ENCODE assay signal across 8 mouse cellular contexts in the genomic region with DNA sequence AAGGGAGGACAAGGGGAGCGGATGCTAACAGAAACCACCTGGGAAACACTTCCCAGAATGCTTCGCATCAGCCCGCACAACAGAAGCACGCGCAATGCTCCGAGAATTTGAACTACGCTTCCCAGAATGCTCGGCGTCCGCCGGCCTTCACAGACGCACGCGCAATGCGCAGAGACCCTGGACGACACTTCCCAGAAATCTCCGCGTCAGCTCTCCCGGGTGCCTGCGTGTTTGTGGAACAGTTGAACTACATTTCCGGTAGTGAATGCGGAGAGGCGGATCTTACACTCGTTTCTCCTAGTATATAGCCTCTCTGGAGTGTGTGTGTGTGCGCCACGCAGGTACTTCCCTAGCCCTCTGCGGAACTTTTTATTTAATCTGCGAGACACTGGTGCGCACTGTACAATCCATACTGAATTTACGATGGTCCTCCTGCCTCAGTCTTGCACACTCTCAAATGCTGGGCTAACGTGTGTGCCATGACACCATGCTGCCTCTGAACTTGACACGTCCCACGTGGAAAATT. TPM values are rescaled to one million over a fixed set of nuclear protein-coding genes. Genes with fewer than 3 reads are reported as not detected.
DNase-seq lines count a peak whose midpoint lies in the region; ATAC-seq lines count a peak whose summit lies in the region.

A gene (minus strand): TSS at position 100 of the 526 bp plus-strand sequence.

- H3K4me2 ChIP-seq in heart, embryonic 13.5 days: peak within 1 kb of the TSS; percentile 93
- peak within 1 kb of the TSS; percentile 92 for H3K4me2 ChIP-seq in liver, embryonic 12.5 days
- H3K4me2 ChIP-seq in stomach, embryonic 15.5 days: peak within 1 kb of the TSS; percentile 86

- H3K27ac ChIP-seq in brown adipose tissue, adult 24 weeks (replicated peaks; ENCODE audit: low read depth, low read length): peak within 1 kb of the TSS; percentile 83
- peak within 1 kb of the TSS; percentile 79 for H3K27ac ChIP-seq in heart, embryonic 13.5 days (replicated peaks)
- H3K27ac ChIP-seq in liver, embryonic 12.5 days: peak within 1 kb of the TSS; percentile 76
- H3K27ac ChIP-seq in stomach, embryonic 15.5 days: peak within 1 kb of the TSS; percentile 85

- H3K9ac ChIP-seq in heart, embryonic 13.5 days: peak within 1 kb of the TSS; percentile 90
- H3K9ac ChIP-seq in liver, embryonic 12.5 days: peak within 1 kb of the TSS; percentile 75
- H3K9ac ChIP-seq in stomach, embryonic 15.5 days: peak within 1 kb of the TSS; percentile 71

- 1% methylated on average over 33 of the region's 33 CpGs for WGBS in heart, embryonic 13.5 days
- WGBS in liver, embryonic 12.5 days (ENCODE audit: insufficient replicate concordance): 1% methylated on average over 33 of the region's 33 CpGs
- under 1% methylated on average over 33 of the region's 33 CpGs for WGBS in stomach, embryonic 15.5 days

- ATAC-seq in heart, embryonic 13.5 days (ENCODE audit: extremely low read depth, insufficient number of reproducible peaks, low FRiP score, low TSS enrichment): peak; percentile 84
- peak; percentile 92 for ATAC-seq in liver, embryonic 12.5 days
- ATAC-seq in stomach, embryonic 15.5 days (ENCODE audit: insufficient read depth, low FRiP score, low read depth): peak; percentile 97

- peaks cover 22% of the 10 kb centered on the region for H3K27me3 ChIP-seq in heart, embryonic 13.5 days (replicated peaks)
- 0 out of 2 replicates have a peak, but pooled peaks cover 3% of the 10 kb centered on the region for H3K27me3 ChIP-seq in liver, embryonic 12.5 days (replicated peaks)
- no peaks in the 10 kb centered on the region for H3K27me3 ChIP-seq in stomach, embryonic 15.5 days (replicated peaks)

- peaks cover 8% of the 10 kb centered on the region for H3K36me3 ChIP-seq in heart, embryonic 13.5 days
- peaks cover 15% of the 10 kb centered on the region for H3K36me3 ChIP-seq in liver, embryonic 12.5 days
- peaks cover 1% of the 10 kb centered on the region; the same call in 1 of the 2 replicates for H3K36me3 ChIP-seq in stomach, embryonic 15.5 days

- H3K4me3 ChIP-seq in brown adipose tissue, adult 24 weeks (ENCODE audit: insufficient read depth, low read depth, low read length): peak within 1 kb of the TSS; percentile 75
- peak within 1 kb of the TSS; percentile 73 for H3K4me3 ChIP-seq in heart, embryonic 13.5 days
- H3K4me3 ChIP-seq in liver, embryonic 12.5 days: peak within 1 kb of the TSS; percentile 71
- peak within 1 kb of the TSS; percentile 66 for H3K4me3 ChIP-seq in stomach, embryonic 15.5 days (replicated peaks)

- H3K9me3 ChIP-seq in heart, embryonic 13.5 days: no peaks in the 10 kb centered on the region
- H3K9me3 ChIP-seq in liver, embryonic 12.5 days (replicated peaks): no peaks in the 10 kb centered on the region
- no peaks in the 10 kb centered on the region for H3K9me3 ChIP-seq in stomach, embryonic 15.5 days

- no peaks in the 10 kb centered on the region; the same call in 1 of the 2 replicates for H3K4me1 ChIP-seq in brown adipose tissue, adult 24 weeks (ENCODE audit: control insufficient read depth, insufficient read depth, insufficient read length, low read length)
- peaks cover 10% of the 10 kb centered on the region for H3K4me1 ChIP-seq in heart, embryonic 13.5 days
- peaks cover 15% of the 10 kb centered on the region for H3K4me1 ChIP-seq in liver, embryonic 12.5 days
- 0 out of 2 replicates have a peak, but pooled peaks cover 5% of the 10 kb centered on the region for H3K4me1 ChIP-seq in stomach, embryonic 15.5 days

- peak; percentile 94 for DNase-seq in CD4-positive, CD25-positive, alpha-beta regulatory T cell, adult 2 months (ENCODE audit: low read depth, low spot score)
- DNase-seq in fat pad, adult 2 months (ENCODE audit: extremely low read depth, low read depth, low spot score): peak; percentile 50
- DNase-seq in kidney, postnatal 10 days: peak; percentile 96
- DNase-seq in natural killer cell, adult 2 months (ENCODE audit: low spot score in 2 of 2): peak; percentile 68 to 80

RNA-seq across cellular contexts. Expression of the gene that starts here (rescaled TPM):
- 3.8 and 4.5 TPM in 2 replicates for polyA plus RNA-seq in brown adipose tissue, adult 24 weeks (2012; ENCODE audit: insufficient read depth, insufficient read length, missing spikeins)
- 4.5 and 4.6 TPM in 2 replicates for polyA plus RNA-seq in heart, embryonic 13.5 days (2015; fragmentation: Nextera tagmentation; extraction: Ambion mirVana)
- 3.0 and 3.6 TPM in 2 replicates for polyA plus RNA-seq in liver, embryonic 12.5 days (2016; fragmentation: Nextera tagmentation; extraction: Ambion mirVana)
- polyA plus RNA-seq in stomach, embryonic 15.5 days (2015; fragmentation: Nextera tagmentation; extraction: Ambion mirVana): 9.3 and 11.1 TPM in 2 replicates

Comparison
In these comparisons a context has a peak if more than half of its experiments do, and no peak if none do; other contexts are left out.
1. Peak in every context shown above with its lines: DNase-seq, ATAC-seq, H3K4me3 ChIP-seq and H3K27ac ChIP-seq.